Mouse (Mus musculus) forebrain, embryonic 11.5 days (tissue): ENCODE measurements around the gene Angel2. TPM values are rescaled to one million over a fixed set of nuclear protein-coding genes. Genes with fewer than 3 reads are reported as not detected.
"Not testable (repeated sequence)": the region's sequence is repeated elsewhere in the genome, so short reads cannot be mapped to it uniquely, and the experiment has no call there.

Experiments used
- ATAC-seq: fragments of 200-750 bp; cut with Nextera tagmentation; replicated peaks from 2 replicates; pipeline ENCODE4 v1.8.0; 2017; ENCODE audit warnings: moderate TSS enrichment; ENCODE audit not compliant: low FRiP score
- DNase-seq: peaks from one replicate; pipeline ENCODE4 v3.0.0-alpha.2; 2017; ENCODE audit warnings: low spot score
- H3K27ac ChIP-seq: fragments of 300-500 bp; sonication (generic); 2 replicates; pipeline ENCODE4 v1.5.1; 2014; ENCODE audit warnings: low read depth, low read length
- H3K27me3 ChIP-seq: fragments of 300-500 bp; sonication (generic); 2 replicates; pipeline ENCODE4 v1.6.1; 2014; ENCODE audit warnings: mild to moderate bottlenecking, low read length, mixed read lengths; ENCODE audit not compliant: control insufficient read depth, insufficient read depth
- H3K36me3 ChIP-seq: fragments of 300-500 bp; sonication (generic); 2 replicates; pipeline ENCODE4 v1.6.1; 2014; ENCODE audit warnings: mild to moderate bottlenecking, low read length, moderate library complexity, mixed read lengths; ENCODE audit not compliant: control insufficient read depth, insufficient read depth
- H3K4me1 ChIP-seq: fragments of 300-500 bp; sonication (generic); replicated peaks from 2 replicates; pipeline ENCODE4 v1.6.1; 2014; ENCODE audit warnings: low read length, mixed read lengths; ENCODE audit not compliant: control insufficient read depth, insufficient read depth
- H3K4me2 ChIP-seq: fragments of 300-500 bp; sonication (generic); 2 replicates; pipeline ENCODE4 v1.6.1; 2014; ENCODE audit warnings: low read depth, mild to moderate bottlenecking, low read length, moderate library complexity, mixed read lengths; ENCODE audit not compliant: severe bottlenecking
- H3K4me3 ChIP-seq: fragments of 300-500 bp; sonication (generic); 2 replicates; pipeline ENCODE4 v1.5.1; 2014; ENCODE audit warnings: low read depth, low read length
- H3K9ac ChIP-seq: fragments of 300-500 bp; sonication (generic); 2 replicates; pipeline ENCODE4 v1.6.1; 2014; ENCODE audit warnings: low read length
- H3K9me3 ChIP-seq: fragments of 300-500 bp; sonication (generic); 2 replicates; pipeline ENCODE4 v1.6.1; 2016; ENCODE audit warnings: low read length, mixed read lengths; ENCODE audit not compliant: control insufficient read depth
- WGBS: fragments of 180-500 bp; shearing (Covaris S2); extraction: QIAGEN DNeasy Blood & Tissue Kit; methylation state at CpG from one replicate; pipeline ENCODE4 v1.1.7; 2014; 5-methylcytosine and 5-hydroxymethylcytosine counted together
- polyA plus RNA-seq: library from polyadenylated mRNA; unstranded; fragments of >200 nt; fragmentation: Nextera tagmentation; extraction: Ambion mirVana; gene quantifications from 2 replicates; pipeline ENCODE4 v1.2.1, GENCODE M21; 2014

The Angel2 gene
- polyA plus RNA-seq, result 58.3 and 61.5 TPM in 2 replicates

- H3K9ac ChIP-seq, H3K4me2 ChIP-seq, DNase-seq, ATAC-seq, H3K27ac ChIP-seq, H3K36me3 ChIP-seq, H3K4me1 ChIP-seq, H3K4me3 ChIP-seq, H3K27me3 ChIP-seq, H3K9me3 ChIP-seq: not testable (repeated sequence)
- WGBS, result 83% methylated on average over 3 of the region's 3 CpGs
These were observed at the start of gene Angel2 for GRCm38 (mm10) chr1:190924812-190925211. Gene Angel2 (plus strand): TSS chr1:190925112.

GRCm38 (mm10) chr1:190875751-190876150, 49.2 kb upstream of the Angel2 start:
- H3K27ac ChIP-seq, result no peak overlapping the region
- no peak for ATAC-seq
- no peaks in the 10 kb centered on the region; the same call in 1 of the 2 replicates for H3K36me3 ChIP-seq
- H3K4me2 ChIP-seq, result no peak overlapping the region
- H3K4me1 ChIP-seq, result no peaks in the 10 kb centered on the region
- no peaks in the 10 kb centered on the region for H3K27me3 ChIP-seq
- H3K9ac ChIP-seq, result no peak overlapping the region
- H3K4me3 ChIP-seq, result no peak overlapping the region
- WGBS, result 92% methylated on average over 6 of the region's 6 CpGs
- DNase-seq, result no peak
- no peaks in the 10 kb centered on the region for H3K9me3 ChIP-seq

- Histone ChIP-seq H3K36me3 (no peaks in the 10 kb centered on the region), H3K27me3 (no peaks in the 10 kb centered on the region), H3K4me1 (no peaks in the 10 kb centered on the region), H3K4me3 (no peak overlapping the region), H3K9ac (no peak overlapping the region), H3K27ac (no peak overlapping the region), H3K9me3 (no peaks in the 10 kb centered on the region), H3K4me2 (no peak overlapping the region)
- 86% methylated on average over 6 of the region's 6 CpGs for WGBS
- no peak for DNase-seq
- ATAC-seq, result no peak
These were observed 44.3 kb upstream of the Angel2 start for GRCm38 (mm10) chr1:190880638-190881037.

- H3K9ac ChIP-seq, result no peak overlapping the region
- ATAC-seq (no peak), DNase-seq (peak; percentile 68)
- no peaks in the 10 kb centered on the region for H3K9me3 ChIP-seq
- 4% methylated on average over 2 of the region's 2 CpGs for WGBS
- no peak overlapping the region for H3K4me2 ChIP-seq
- no peaks in the 10 kb centered on the region for H3K4me1 ChIP-seq
- H3K36me3 ChIP-seq, result no peaks in the 10 kb centered on the region
- H3K4me3 ChIP-seq, result no peak overlapping the region
- no peaks in the 10 kb centered on the region for H3K27me3 ChIP-seq
- H3K27ac ChIP-seq, result no peak overlapping the region
These were observed 43.5 kb upstream of the Angel2 start for GRCm38 (mm10) chr1:190881422-190881821.

- Histone ChIP-seq H3K27me3 (no peaks in the 10 kb centered on the region), H3K4me3 (no peak overlapping the region), H3K9ac (no peak overlapping the region), H3K4me1 (no peaks in the 10 kb centered on the region), H3K9me3 (no peaks in the 10 kb centered on the region), H3K27ac (no peak overlapping the region), H3K4me2 (no peak overlapping the region), H3K36me3 (no peaks in the 10 kb centered on the region; the same call in 1 of the 2 replicates)
- DNase-seq, result no peak
- ATAC-seq, result no peak
- 92% methylated on average over 4 of the region's 4 CpGs for WGBS
These were observed 38.9 kb upstream of the Angel2 start for GRCm38 (mm10) chr1:190886014-190886413.

- DNase-seq (no peak), ATAC-seq (no peak)
- Histone ChIP-seq H3K36me3 (no peaks in the 10 kb centered on the region; the same call in 1 of the 2 replicates), H3K27me3 (no peaks in the 10 kb centered on the region), H3K4me3 (no peak overlapping the region), H3K4me2 (no peak overlapping the region), H3K4me1 (no peaks in the 10 kb centered on the region), H3K9ac (no peak overlapping the region), H3K9me3 (no peaks in the 10 kb centered on the region), H3K27ac (no peak overlapping the region)
- 94% methylated on average over 2 of the region's 2 CpGs for WGBS
These were observed 36.9 kb upstream of the Angel2 start for GRCm38 (mm10) chr1:190888031-190888430.

- Histone ChIP-seq H3K36me3 (no peaks in the 10 kb centered on the region; the same call in 1 of the 2 replicates), H3K4me1 (no peaks in the 10 kb centered on the region), H3K9me3 (no peaks in the 10 kb centered on the region), H3K27me3 (no peaks in the 10 kb centered on the region), H3K9ac (no peak overlapping the region), H3K4me2 (no peak overlapping the region), H3K27ac (no peak overlapping the region), H3K4me3 (no peak overlapping the region)
- ATAC-seq, result no peak
- no peak for DNase-seq
- WGBS, result 93% methylated on average over 16 of the region's 16 CpGs
These were observed 36.3 kb upstream of the Angel2 start for GRCm38 (mm10) chr1:190888646-190889045.

GRCm38 (mm10) chr1:190893559-190894167, 31.2 kb upstream of the Angel2 start:
- H3K4me3 ChIP-seq, result no peak overlapping the region
- H3K36me3 ChIP-seq, result no peaks in the 10 kb centered on the region; the same call in 1 of the 2 replicates

GRCm38 (mm10) chr1:190898186-190898585, 26.7 kb upstream of the Angel2 start:
- Histone ChIP-seq H3K27me3 (no peaks in the 10 kb centered on the region), H3K9ac (no peak overlapping the region), H3K27ac (no peak overlapping the region), H3K36me3 (peaks cover 3% of the 10 kb centered on the region), H3K4me2 (no peak overlapping the region), H3K9me3 (no peaks in the 10 kb centered on the region), H3K4me1 (no peaks in the 10 kb centered on the region), H3K4me3 (no peak overlapping the region)
- 92% methylated on average over 3 of the region's 3 CpGs for WGBS
- no peak for ATAC-seq
- no peak for DNase-seq

More at GRCm38 (mm10) chr1:190893559-190894167, 31.2 kb upstream of the Angel2 start:
- ATAC-seq (no peak), DNase-seq (no peak)
- Histone ChIP-seq H3K4me2 (no peak overlapping the region), H3K4me1 (no peaks in the 10 kb centered on the region), H3K27me3 (no peaks in the 10 kb centered on the region), H3K9ac (no peak overlapping the region), H3K9me3 (no peaks in the 10 kb centered on the region), H3K27ac (no peak overlapping the region)
- 85% methylated on average over 6 of the region's 6 CpGs for WGBS
